Mouse (Mus musculus) hindbrain, embryonic 16.5 days (tissue): Measurements from ENCODE around the gene Tamm41. TPM values are rescaled to one million over a fixed set of nuclear protein-coding genes. Genes with fewer than 3 reads are reported as not detected.

ENCODE experiments used
- ATAC-seq: fragments of 200-750 bp; cut with Nextera tagmentation; 2 replicates; pipeline ENCODE4 v1.8.0; 2017; ENCODE audit warnings: moderate TSS enrichment, moderate library complexity
- H3K27ac ChIP-seq: fragments of 300-500 bp; sonication (generic); 2 replicates; pipeline ENCODE4 v1.5.1; 2014; ENCODE audit warnings: low read depth, mild to moderate bottlenecking, control low read depth, low read length, moderate library complexity
- H3K27me3 ChIP-seq: fragments of 300-500 bp; sonication (generic); replicated peaks from 2 replicates; pipeline ENCODE4 v1.6.1; 2014; ENCODE audit warnings: low read length; ENCODE audit not compliant: control insufficient read depth, insufficient read depth
- H3K36me3 ChIP-seq: fragments of 300-500 bp; sonication (generic); 2 replicates; pipeline ENCODE4 v1.6.1; 2014; ENCODE audit warnings: mild to moderate bottlenecking, low read length, moderate library complexity, mixed read lengths; ENCODE audit not compliant: control insufficient read depth, insufficient read depth
- H3K4me1 ChIP-seq: fragments of 300-500 bp; sonication (generic); 2 replicates; pipeline ENCODE4 v1.6.1; 2014; ENCODE audit warnings: low read depth, low read length; ENCODE audit not compliant: control insufficient read depth, insufficient read depth
- H3K4me2 ChIP-seq: fragments of 300-500 bp; sonication (generic); 2 replicates; pipeline ENCODE4 v1.6.1; 2014; ENCODE audit warnings: mild to moderate bottlenecking, low read length, control low read depth, moderate library complexity
- H3K4me3 ChIP-seq: fragments of 300-500 bp; sonication (generic); 2 replicates; pipeline ENCODE4 v1.5.1; 2014; ENCODE audit warnings: mild to moderate bottlenecking, low read length, control low read depth, moderate library complexity
- H3K9ac ChIP-seq: fragments of 300-500 bp; sonication (generic); 2 replicates; pipeline ENCODE4 v1.6.1; 2014; ENCODE audit warnings: low read depth, mild to moderate bottlenecking, control low read depth, low read length, moderate library complexity
- H3K9me3 ChIP-seq: fragments of 300-500 bp; sonication (generic); 2 replicates; pipeline ENCODE4 v1.6.1; 2014; ENCODE audit warnings: mild to moderate bottlenecking, low read length, moderate library complexity; ENCODE audit not compliant: control insufficient read depth
- WGBS: fragments of 180-500 bp; shearing (Covaris S2); extraction: QIAGEN DNeasy Blood & Tissue Kit; methylation state at CpG from one replicate; pipeline ENCODE4 v1.1.7; 2014; 5-methylcytosine and 5-hydroxymethylcytosine counted together
- polyA plus RNA-seq: library from polyadenylated mRNA; unstranded; fragments of >200 nt; fragmentation: Nextera tagmentation; extraction: Ambion mirVana; gene quantifications from 2 replicates; pipeline ENCODE4 v1.2.1, GENCODE M21; 2015

Gene Tamm41
- polyA plus RNA-seq, result 46.7 and 48.6 TPM in 2 replicates

DNA sequence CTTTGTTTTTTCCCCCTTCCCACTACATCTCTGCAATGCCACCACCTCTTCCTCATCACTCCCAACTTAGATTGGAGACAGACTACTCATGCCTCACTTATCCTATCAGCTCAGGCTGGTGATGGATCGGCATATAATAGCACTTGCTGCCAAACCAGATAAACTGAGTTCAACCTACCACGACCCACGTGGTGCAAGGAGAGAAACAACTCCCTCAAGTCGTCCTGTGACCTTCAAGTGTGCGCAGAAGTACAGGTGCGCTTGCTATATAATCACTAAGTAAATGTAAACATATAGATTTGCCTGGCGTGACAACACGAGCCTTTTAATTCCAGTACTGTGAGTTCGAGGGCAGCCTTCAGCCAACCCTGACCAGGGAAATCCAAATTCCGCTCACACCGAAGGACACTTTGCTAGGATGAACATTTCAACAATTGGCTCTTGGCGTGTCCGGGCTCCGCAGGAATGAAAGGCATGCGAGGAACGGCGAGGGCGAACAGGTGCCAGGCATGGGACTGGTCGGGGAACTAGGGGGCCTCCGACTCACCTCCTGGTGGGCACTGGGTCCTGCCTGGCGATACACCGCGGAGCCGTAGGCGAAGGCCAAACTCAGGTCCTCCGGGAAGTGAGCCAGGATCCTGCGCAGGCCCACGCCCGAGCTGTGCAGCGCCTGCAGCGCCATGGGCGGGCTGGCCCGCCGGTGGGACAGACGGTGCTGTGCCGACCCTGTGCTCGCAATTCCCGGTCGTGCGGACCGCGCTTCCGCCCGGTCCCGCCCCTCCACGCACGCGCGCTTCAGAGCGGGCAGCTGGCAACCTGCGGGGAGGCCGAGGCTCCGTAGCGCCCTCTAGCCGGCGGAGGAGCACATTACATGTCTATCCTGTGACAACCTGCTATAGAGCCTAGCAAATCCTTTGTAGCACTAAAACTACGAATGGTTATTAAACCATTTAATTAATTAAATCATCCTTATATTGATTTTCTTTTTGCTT, at the start of gene Tamm41:
TSS of gene Tamm41 (minus strand) at position 774 of the 992 bp plus-strand sequence.
- peak within 1 kb of the TSS; percentile 82 for H3K4me2 ChIP-seq
- peak within 1 kb of the TSS; percentile 72 for H3K9ac ChIP-seq
- H3K4me1 ChIP-seq, result peaks cover 10% of the 10 kb centered on the region
- ATAC-seq, result peak; percentile 95
- H3K27ac ChIP-seq, result peak within 1 kb of the TSS; percentile 5; the same call in 1 of the 2 replicates
- 2% methylated on average over 51 of the region's 57 CpGs for WGBS
- peak within 1 kb of the TSS; percentile 63 for H3K4me3 ChIP-seq
- no peaks in the 10 kb centered on the region for H3K9me3 ChIP-seq
- peaks cover 4% of the 10 kb centered on the region for H3K36me3 ChIP-seq
- H3K27me3 ChIP-seq, result no peaks in the 10 kb centered on the region

DNA sequence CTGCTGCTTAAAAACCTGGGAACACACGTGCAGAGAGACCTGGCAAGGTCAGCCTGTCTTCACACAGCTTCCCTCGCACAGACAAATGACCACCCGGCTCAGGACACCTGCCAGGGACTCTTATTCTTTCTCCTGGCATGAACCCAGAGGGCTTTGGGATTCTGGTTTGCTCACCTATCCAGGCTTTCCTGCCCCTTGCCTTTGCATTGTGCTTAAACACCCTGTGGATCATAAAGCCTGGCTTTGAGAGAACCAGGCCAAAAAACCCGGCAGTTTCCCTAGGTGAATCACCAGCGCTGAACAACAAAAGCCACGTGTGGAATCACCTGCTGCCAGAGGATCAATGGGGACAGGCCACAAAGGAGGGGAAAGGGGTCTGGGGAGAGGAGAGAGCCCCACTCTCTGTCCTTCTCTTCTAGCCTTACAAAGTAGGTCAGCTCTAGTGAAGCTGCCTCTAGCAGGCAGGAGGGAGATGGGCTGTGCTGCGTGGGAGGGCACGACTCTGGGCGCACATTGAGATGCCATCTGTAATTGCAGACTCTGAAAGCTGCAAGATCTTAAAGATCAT, 47.7 kb upstream of the Tamm41 start:
- 49% methylated on average over 9 of the region's 9 CpGs for WGBS
- H3K27me3 ChIP-seq, result no peaks in the 10 kb centered on the region
- H3K4me3 ChIP-seq, result no peak overlapping the region
- no peaks in the 10 kb centered on the region for H3K9me3 ChIP-seq
- no peak overlapping the region for H3K9ac ChIP-seq
- no peaks in the 10 kb centered on the region for H3K36me3 ChIP-seq
- H3K4me2 ChIP-seq, result no peak overlapping the region
- peak overlapping the region; percentile 21; the same call in 1 of the 2 replicates for H3K27ac ChIP-seq
- H3K4me1 ChIP-seq, result peaks cover 4% of the 10 kb centered on the region; the same call in 1 of the 2 replicates
- peak; percentile 60; the same call in 1 of the 2 replicates for ATAC-seq

DNA sequence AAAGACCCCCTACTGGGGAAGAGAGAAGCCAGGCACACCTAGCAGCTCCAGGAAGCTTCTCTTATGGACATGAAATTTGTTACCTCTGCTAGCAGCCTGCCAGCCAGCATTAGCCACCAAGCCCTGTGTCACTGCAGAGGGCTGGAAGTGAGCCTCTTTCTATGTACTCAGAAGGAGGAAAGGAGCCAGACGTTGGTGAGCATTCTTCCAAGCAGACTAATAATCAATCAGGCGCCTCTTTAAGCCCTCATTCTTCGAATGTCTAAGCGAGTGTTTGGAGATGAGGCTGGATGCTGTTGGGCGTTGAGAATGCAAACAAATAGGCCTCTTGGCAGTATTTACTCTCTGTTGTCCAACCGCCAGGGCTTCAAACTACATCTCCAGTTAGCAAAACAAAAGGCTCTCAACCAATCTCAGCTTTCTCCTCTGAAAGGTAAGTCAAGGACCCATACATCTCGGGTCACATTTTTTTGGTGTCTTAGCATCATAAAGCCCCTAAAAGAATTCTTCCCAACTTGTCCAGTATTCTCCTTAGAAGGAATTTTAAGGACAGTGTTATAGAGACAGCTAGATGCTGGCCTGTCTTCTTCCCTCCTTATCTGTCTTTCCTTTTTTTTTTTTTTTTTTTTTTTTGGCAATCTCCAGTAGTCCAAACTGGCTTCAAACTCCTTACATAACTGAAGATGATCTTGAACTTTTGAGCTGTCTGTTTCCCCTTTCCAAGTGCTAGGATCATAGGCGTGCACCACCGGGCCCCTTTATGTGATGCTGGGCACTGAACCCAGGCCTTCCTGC, 39.3 kb upstream of the Tamm41 start:
- Histone ChIP-seq H3K9me3 (no peaks in the 10 kb centered on the region), H3K27ac (no peak overlapping the region), H3K9ac (no peak overlapping the region), H3K27me3 (no peaks in the 10 kb centered on the region), H3K4me3 (no peak overlapping the region), H3K4me1 (no peaks in the 10 kb centered on the region; the same call in 1 of the 2 replicates), H3K4me2 (no peak overlapping the region), H3K36me3 (no peaks in the 10 kb centered on the region)
- ATAC-seq, result 0 out of 2 replicates have a peak, but pooled peaks have one; percentile 45
- 38% methylated on average over 9 of the region's 9 CpGs for WGBS

DNA sequence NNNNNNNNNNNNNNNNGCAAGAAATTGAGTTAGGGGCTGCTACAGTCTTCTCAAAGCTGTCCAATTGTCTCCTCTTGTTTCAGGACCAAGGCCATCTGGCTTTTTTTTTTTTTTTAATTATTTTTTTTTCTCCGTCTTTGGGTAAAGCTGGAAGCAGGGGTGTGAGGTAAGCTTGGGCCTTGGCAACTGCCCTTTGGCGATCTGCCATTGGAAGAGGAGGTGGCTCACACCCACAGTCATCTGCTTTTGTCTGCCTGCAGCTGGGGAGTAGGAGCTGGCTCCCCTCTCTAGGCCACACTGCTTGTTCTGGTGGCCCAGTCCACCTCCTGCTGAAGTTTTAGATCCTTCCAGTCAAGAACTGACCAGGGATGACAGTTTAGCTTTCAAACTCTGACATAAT, 34.3 kb upstream of the Tamm41 start:
- H3K9ac ChIP-seq, result no peak overlapping the region
- ATAC-seq, result peak; percentile 54
- 56% methylated on average over 2 of the region's 2 CpGs for WGBS

DNA sequence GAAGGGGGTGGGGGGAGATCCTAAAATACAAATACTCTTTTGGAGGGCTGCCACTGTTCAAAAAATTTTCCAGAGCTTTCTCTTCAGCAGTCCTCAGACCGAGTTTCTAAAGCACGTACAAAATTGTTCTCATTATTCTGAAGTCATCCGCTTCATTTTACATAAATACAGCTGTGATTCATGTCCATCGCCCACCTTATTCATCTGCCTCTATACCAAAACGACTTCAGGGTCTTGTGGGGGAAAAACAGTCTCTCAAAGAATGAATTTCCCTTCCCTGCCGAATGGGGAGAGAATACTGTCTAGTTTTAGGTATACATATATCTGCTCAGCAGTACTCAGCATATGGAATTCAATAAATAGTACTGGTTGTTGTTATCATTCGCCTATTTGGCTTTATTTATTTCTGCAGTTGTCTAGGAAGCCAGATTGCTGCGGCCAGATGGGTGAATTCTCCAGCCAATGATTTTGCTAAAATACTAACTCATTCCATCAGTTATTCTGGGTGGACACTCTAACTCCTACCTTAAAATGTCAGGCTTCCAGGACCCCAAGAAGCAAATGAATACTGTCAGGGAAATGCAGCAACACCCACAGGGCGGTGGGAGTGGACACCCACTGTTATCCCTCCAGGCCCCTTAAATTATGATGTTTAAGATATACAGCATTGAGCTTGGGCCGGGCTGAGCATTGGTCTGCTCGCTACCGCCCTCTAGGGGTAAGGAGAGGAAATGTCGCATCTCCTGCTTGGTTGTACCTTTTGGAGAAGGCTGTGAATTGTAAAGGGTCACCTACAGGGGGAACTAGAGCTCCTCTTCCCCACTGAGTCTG, 27.9 kb upstream of the Tamm41 start:
- Histone ChIP-seq H3K4me1 (no peaks in the 10 kb centered on the region), H3K9me3 (no peaks in the 10 kb centered on the region), H3K4me2 (no peak overlapping the region), H3K36me3 (no peaks in the 10 kb centered on the region), H3K27ac (no peak overlapping the region), H3K9ac (no peak overlapping the region), H3K27me3 (no peaks in the 10 kb centered on the region), H3K4me3 (no peak overlapping the region)
- WGBS, result 41% methylated on average over 13 of the region's 13 CpGs
- no peak for ATAC-seq

More for the DNA sequence above, 34.3 kb upstream of the Tamm41 start:
- Histone ChIP-seq H3K4me1 (no peaks in the 10 kb centered on the region; the same call in 1 of the 2 replicates), H3K4me2 (no peak overlapping the region), H3K9me3 (no peaks in the 10 kb centered on the region), H3K27ac (no peak overlapping the region), H3K36me3 (no peaks in the 10 kb centered on the region), H3K27me3 (no peaks in the 10 kb centered on the region), H3K4me3 (no peak overlapping the region)

DNA sequence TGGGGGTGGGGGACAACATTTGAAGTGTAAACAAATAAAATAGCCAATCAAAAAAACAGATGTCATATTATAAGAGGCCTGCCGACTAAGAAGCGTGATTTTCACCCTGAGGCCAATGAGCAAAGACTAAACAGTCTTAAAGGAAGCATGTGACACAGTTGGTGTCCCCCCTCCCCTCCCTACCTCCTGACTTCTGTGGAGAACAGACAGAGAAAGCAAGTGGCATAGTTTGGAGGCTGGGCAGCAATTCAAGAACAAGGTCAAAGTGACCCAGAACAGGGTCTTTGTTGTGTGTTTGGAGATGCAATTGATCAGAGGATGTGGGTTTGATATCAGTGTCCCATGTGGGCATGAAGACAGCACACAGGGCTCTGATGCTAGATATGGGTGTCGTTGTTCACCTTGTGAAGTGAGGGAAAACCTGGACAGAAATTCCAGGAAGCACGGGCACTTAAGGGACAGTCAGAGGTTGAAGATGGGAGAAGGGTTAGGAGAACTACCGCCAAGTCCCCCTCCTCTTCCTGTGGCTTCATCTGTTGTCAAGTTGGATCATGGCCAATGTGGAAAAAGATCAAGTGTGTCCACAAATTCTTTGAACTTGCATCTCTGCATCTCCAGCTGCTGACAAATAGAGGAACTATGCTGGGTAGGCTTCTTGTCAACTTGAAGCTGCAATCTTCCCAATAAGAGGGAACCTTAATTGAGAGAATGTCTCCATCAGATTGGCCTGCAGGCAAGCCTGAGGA, 25.1 kb upstream of the Tamm41 start:
- 79% methylated on average over 5 of the region's 5 CpGs for WGBS
- H3K4me1 ChIP-seq, result peaks cover 3% of the 10 kb centered on the region
- H3K4me2 ChIP-seq, result no peak overlapping the region
- H3K27me3 ChIP-seq, result no peaks in the 10 kb centered on the region
- no peak overlapping the region for H3K27ac ChIP-seq
- no peak overlapping the region for H3K9ac ChIP-seq
- no peak for ATAC-seq
- no peak overlapping the region for H3K4me3 ChIP-seq
- H3K36me3 ChIP-seq, result no peaks in the 10 kb centered on the region
- H3K9me3 ChIP-seq, result no peaks in the 10 kb centered on the region

DNA sequence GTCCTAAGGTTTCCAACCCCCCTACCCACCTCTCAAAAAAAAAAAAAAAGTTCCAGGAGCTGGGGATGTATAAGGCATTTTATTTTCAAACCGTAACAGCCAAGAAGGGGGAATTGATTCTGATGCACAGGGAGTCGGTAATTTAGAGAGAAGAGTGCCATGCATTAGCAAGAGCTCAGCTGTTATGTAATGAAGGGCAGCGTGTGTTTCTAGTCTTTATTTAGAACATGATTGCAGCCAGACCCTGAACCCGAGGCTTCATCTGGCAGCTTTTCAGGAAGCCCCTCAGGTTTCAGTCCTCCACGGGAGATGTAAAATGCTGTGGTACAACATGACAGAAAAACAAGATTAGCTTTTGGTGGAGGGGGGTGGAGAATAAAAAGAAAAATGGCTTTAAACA, 21.6 kb upstream of the Tamm41 start:
- no peak overlapping the region for H3K9ac ChIP-seq
- H3K4me2 ChIP-seq, result no peak overlapping the region
- no peaks in the 10 kb centered on the region for H3K36me3 ChIP-seq
- peaks cover 5% of the 10 kb centered on the region for H3K4me1 ChIP-seq
- H3K9me3 ChIP-seq, result no peaks in the 10 kb centered on the region
- ATAC-seq, result no peak
- H3K27me3 ChIP-seq, result no peaks in the 10 kb centered on the region
- H3K4me3 ChIP-seq, result no peak overlapping the region
- 40% methylated on average over 5 of the region's 5 CpGs for WGBS
- no peak overlapping the region for H3K27ac ChIP-seq

DNA sequence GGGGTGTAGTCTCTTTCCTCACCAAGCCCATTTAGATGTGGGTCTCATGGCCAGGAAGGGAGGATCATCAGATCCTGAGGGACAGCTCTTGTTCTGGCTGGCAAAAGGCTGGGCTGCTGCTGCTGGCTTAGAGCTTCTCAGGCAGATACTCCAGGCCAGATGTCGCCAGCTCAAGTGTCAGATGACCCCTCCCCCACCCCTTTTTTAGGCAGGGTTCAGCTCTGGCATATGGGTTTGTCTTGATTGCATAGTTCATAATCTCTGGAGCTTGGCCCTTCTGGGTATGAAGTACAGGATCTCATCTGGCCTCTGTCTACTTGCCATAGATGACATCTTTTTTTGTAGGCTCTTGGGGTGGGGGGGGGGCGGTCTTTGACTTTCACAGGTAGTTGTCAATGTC, 19.0 kb upstream of the Tamm41 start:
- no peaks in the 10 kb centered on the region for H3K27me3 ChIP-seq
- peaks cover 5% of the 10 kb centered on the region for H3K4me1 ChIP-seq
- WGBS, result 34% methylated on average over 2 of the region's 2 CpGs
- no peak overlapping the region for H3K4me2 ChIP-seq
- no peaks in the 10 kb centered on the region for H3K36me3 ChIP-seq
- H3K27ac ChIP-seq, result no peak overlapping the region
- H3K9ac ChIP-seq, result no peak overlapping the region
- peak; percentile 24; the same call in 1 of the 2 replicates for ATAC-seq
- no peaks in the 10 kb centered on the region for H3K9me3 ChIP-seq
- no peak overlapping the region for H3K4me3 ChIP-seq
